Comparison of ENCODE assay signal across 10 mouse cellular contexts in the genomic region with DNA sequence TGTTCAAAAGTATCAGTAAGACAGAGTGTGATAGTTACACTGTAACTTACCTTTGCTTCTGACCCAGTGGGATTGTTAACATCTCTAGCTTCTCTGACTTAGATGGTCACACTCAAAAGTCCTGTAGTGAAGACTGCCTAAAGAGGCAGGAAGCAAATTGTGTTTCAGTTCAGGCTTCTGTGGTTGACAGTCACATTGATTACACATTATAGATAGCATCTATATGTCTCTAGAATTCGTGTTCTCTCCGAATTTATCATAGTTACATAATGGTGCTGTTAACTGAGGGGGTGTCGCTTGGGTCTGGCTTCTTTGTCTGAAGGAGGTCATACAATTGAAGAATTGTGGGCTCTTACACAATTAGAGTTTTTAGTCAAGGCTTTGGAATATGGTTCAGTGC. TPM values are rescaled to one million over a fixed set of nuclear protein-coding genes. Genes with fewer than 3 reads are reported as not detected.
DNase-seq lines count a peak whose midpoint lies in the region; ATAC-seq and TF ChIP-seq lines count a peak whose summit lies in the region.
"Had no signal": no experiment of that assay in that cellular context is flagged by ENCODE, and none has a peak within 500 bp of the region (broad histone marks: within the 10 kb centered on the region; RNA-seq: fewer than 3 reads in every experiment).

No protein-coding gene starts in this region.

- H3K9ac ChIP-seq in lung, embryonic 16.5 days (ENCODE audit: low read length): peak overlapping the region; percentile 63
- H3K9ac ChIP-seq in forebrain, embryonic 12.5 days: peak overlapping the region; percentile 100
- peak overlapping the region; percentile 97 for H3K9ac ChIP-seq in limb, embryonic 14.5 days (ENCODE audit: low read depth, low read length, severe bottlenecking)
- no peak overlapping the region for H3K9ac ChIP-seq in stomach, embryonic 15.5 days

- WGBS in lung, embryonic 16.5 days: 29% methylated on average over 3 of the region's 3 CpGs
- 61% methylated on average over 3 of the region's 3 CpGs for WGBS in forebrain, embryonic 12.5 days
- 66% methylated on average over 3 of the region's 3 CpGs for WGBS in limb, embryonic 14.5 days
- 36% methylated on average over 3 of the region's 3 CpGs for WGBS in stomach, embryonic 15.5 days

- no peak for DNase-seq in lung, postnatal 4 days
- DNase-seq in limb, embryonic 14.5 days (ENCODE audit: low spot score): no peak
- no peak for DNase-seq in gastrocnemius, adult 8-10 months (ENCODE audit: low spot score in 2 of 2)
- DNase-seq in gastrocnemius, postnatal 14 days: no peak
- DNase-seq in right cerebral cortex, postnatal 4 days: no peak
- DNase-seq: right cerebral cortex, postnatal 25 days had no signal

- no peak for TF ChIP-seq POLR2A in limb, embryonic 14.5 days (IDR thresholded peaks at IDR 0.05; ENCODE audit: borderline replicate concordance, extremely low read depth, insufficient read depth, insufficient read length)

- peaks cover 19% of the 10 kb centered on the region for H3K4me1 ChIP-seq in lung, embryonic 16.5 days (replicated peaks; ENCODE audit: control insufficient read depth, insufficient read depth, low read length)
- peaks cover 32% of the 10 kb centered on the region for H3K4me1 ChIP-seq in forebrain, embryonic 12.5 days
- H3K4me1 ChIP-seq in limb, embryonic 14.5 days (ENCODE audit: control insufficient read depth, insufficient read depth, low read length): peaks cover 18% of the 10 kb centered on the region
- peaks cover 24% of the 10 kb centered on the region; the same call in 1 of the 2 replicates for H3K4me1 ChIP-seq in stomach, embryonic 15.5 days

- H3K27me3 ChIP-seq in lung, embryonic 16.5 days (ENCODE audit: control insufficient read depth, insufficient read depth, low read depth, low read length): no peaks in the 10 kb centered on the region
- H3K27me3 ChIP-seq in forebrain, embryonic 12.5 days: no peaks in the 10 kb centered on the region
- no peaks in the 10 kb centered on the region for H3K27me3 ChIP-seq in limb, embryonic 14.5 days (ENCODE audit: control insufficient read depth, insufficient read depth, low read length)
- H3K27me3 ChIP-seq in stomach, embryonic 15.5 days (replicated peaks): no peaks in the 10 kb centered on the region

- H3K4me3 ChIP-seq in lung, embryonic 16.5 days (ENCODE audit: low read length): peak overlapping the region; percentile 84
- H3K4me3 ChIP-seq in forebrain, embryonic 12.5 days (replicated peaks): peak overlapping the region; percentile 98
- H3K4me3 ChIP-seq in limb, embryonic 14.5 days (replicated peaks; ENCODE audit: low read length): peak overlapping the region; percentile 66
- peak overlapping the region; percentile 67 for H3K4me3 ChIP-seq in stomach, embryonic 15.5 days (replicated peaks)

- peaks cover 6% of the 10 kb centered on the region for H3K36me3 ChIP-seq in lung, embryonic 16.5 days (ENCODE audit: control insufficient read depth, insufficient read depth, low read length)
- H3K36me3 ChIP-seq in forebrain, embryonic 12.5 days (replicated peaks): peaks cover 33% of the 10 kb centered on the region
- peaks cover 38% of the 10 kb centered on the region for H3K36me3 ChIP-seq in limb, embryonic 14.5 days (ENCODE audit: control insufficient read depth, insufficient read depth, low read length)
- peaks cover 10% of the 10 kb centered on the region; the same call in 1 of the 2 replicates for H3K36me3 ChIP-seq in stomach, embryonic 15.5 days

- H3K9me3 ChIP-seq in lung, embryonic 16.5 days (ENCODE audit: control insufficient read depth, low read length): no peaks in the 10 kb centered on the region
- H3K9me3 ChIP-seq in forebrain, embryonic 12.5 days: no peaks in the 10 kb centered on the region
- H3K9me3 ChIP-seq in limb, embryonic 14.5 days (ENCODE audit: control insufficient read depth, low read length): no peaks in the 10 kb centered on the region
- no peaks in the 10 kb centered on the region for H3K9me3 ChIP-seq in stomach, embryonic 15.5 days

- H3K27ac ChIP-seq in lung, embryonic 16.5 days (ENCODE audit: low read length): no peak overlapping the region
- H3K27ac ChIP-seq in forebrain, embryonic 12.5 days: no peak overlapping the region
- H3K27ac ChIP-seq in limb, embryonic 14.5 days (replicated peaks; ENCODE audit: low read depth, low read length): no peak overlapping the region
- no peak overlapping the region for H3K27ac ChIP-seq in stomach, embryonic 15.5 days

- ATAC-seq in lung, embryonic 16.5 days (ENCODE audit: low read depth): no peak
- no peak for ATAC-seq in forebrain, embryonic 12.5 days (ENCODE audit: low FRiP score)
- no peak for ATAC-seq in limb, embryonic 14.5 days (ENCODE audit: low FRiP score, low read depth)
- ATAC-seq in stomach, embryonic 15.5 days (ENCODE audit: insufficient read depth, low FRiP score, low read depth): no peak

- intact Hi-C loops in gastrocnemius, postnatal 14 days (cut with DNase I; ENCODE audit: low total_unique reads): no loop called here

- H3K4me2 ChIP-seq in lung, embryonic 16.5 days (ENCODE audit: low read depth, low read length): peak overlapping the region; percentile 70
- peak overlapping the region; percentile 67 for H3K4me2 ChIP-seq in forebrain, embryonic 12.5 days
- H3K4me2 ChIP-seq in limb, embryonic 14.5 days (replicated peaks; ENCODE audit: low read depth, low read length, severe bottlenecking): peak overlapping the region; percentile 66
- H3K4me2 ChIP-seq in stomach, embryonic 15.5 days: peak overlapping the region; percentile 65

RNA-seq across cellular contexts. Expression of a gene that starts 1.5 kb away (rescaled TPM):
- 1.9 and 2.0 TPM in 2 replicates for polyA plus RNA-seq in lung, embryonic 16.5 days (2015; fragmentation: Nextera tagmentation; extraction: Ambion mirVana)
- polyA plus RNA-seq in forebrain, embryonic 12.5 days (2016; fragmentation: Nextera tagmentation; extraction: Ambion mirVana): 2.9 and 3.6 TPM in 2 replicates
- polyA plus RNA-seq in limb, embryonic 14.5 days (2012; rRNA removed): 4.1 and 4.8 TPM in 2 replicates
- 1.7 and 2.9 TPM in 2 replicates for polyA plus RNA-seq in limb, embryonic 14.5 days (2014; fragmentation: Nextera tagmentation; extraction: Ambion mirVana)
- 1.6 and 2.3 TPM in 2 replicates for polyA plus RNA-seq in stomach, embryonic 15.5 days (2015; fragmentation: Nextera tagmentation; extraction: Ambion mirVana)
- total RNA-seq in gastrocnemius, adult 8-10 months (2022): 1 to 10 TPM; 1.4 to 3.1 (median 2.2) TPM
- 1 to 10 TPM; 2.1 to 2.4 TPM for total RNA-seq in gastrocnemius, postnatal 14 days (2021)

RNA-seq across cellular contexts. Expression of a gene that starts 1.5 kb away (rescaled TPM):
- polyA plus RNA-seq in lung, embryonic 16.5 days (2015; fragmentation: Nextera tagmentation; extraction: Ambion mirVana): 806 and 902 TPM in 2 replicates
- polyA plus RNA-seq in forebrain, embryonic 12.5 days (2016; fragmentation: Nextera tagmentation; extraction: Ambion mirVana): 416 and 432 TPM in 2 replicates
- polyA plus RNA-seq in limb, embryonic 14.5 days (2012; rRNA removed): 395 and 416 TPM in 2 replicates
- polyA plus RNA-seq in limb, embryonic 14.5 days (2014; fragmentation: Nextera tagmentation; extraction: Ambion mirVana): 523 and 526 TPM in 2 replicates
- 742 and 872 TPM in 2 replicates for polyA plus RNA-seq in stomach, embryonic 15.5 days (2015; fragmentation: Nextera tagmentation; extraction: Ambion mirVana)
- total RNA-seq in gastrocnemius, adult 8-10 months (2022): 10 to 100 TPM; 24.3 to 35.0 (median 30.9) TPM
- total RNA-seq in gastrocnemius, postnatal 14 days (2021): 10 to 100 TPM; 64.0 to 86.2 TPM

RNA-seq across cellular contexts. Expression of a gene that starts 28.1 kb away (rescaled TPM):
- polyA plus RNA-seq in lung, embryonic 16.5 days (2015; fragmentation: Nextera tagmentation; extraction: Ambion mirVana): not detected in 2 replicates
- polyA plus RNA-seq in forebrain, embryonic 12.5 days (2016; fragmentation: Nextera tagmentation; extraction: Ambion mirVana): not detected in 2 replicates
- polyA plus RNA-seq in limb, embryonic 14.5 days (2012; rRNA removed): 0.01 TPM in 2 replicates
- polyA plus RNA-seq in limb, embryonic 14.5 days (2014; fragmentation: Nextera tagmentation; extraction: Ambion mirVana): not detected in 2 replicates
- not detected in 2 replicates for polyA plus RNA-seq in stomach, embryonic 15.5 days (2015; fragmentation: Nextera tagmentation; extraction: Ambion mirVana)
- total RNA-seq in gastrocnemius, adult 8-10 months (2022): not detected
- not detected for total RNA-seq in gastrocnemius, postnatal 14 days (2021)
- total RNA-seq: hematopoietic stem cell, adult 5-6 weeks had no signal

RNA-seq across cellular contexts. Expression of a gene that starts 29.0 kb away (rescaled TPM):
- polyA plus RNA-seq in lung, embryonic 16.5 days (2015; fragmentation: Nextera tagmentation; extraction: Ambion mirVana): 8.0 and 11.1 TPM in 2 replicates
- polyA plus RNA-seq in forebrain, embryonic 12.5 days (2016; fragmentation: Nextera tagmentation; extraction: Ambion mirVana): 6.9 and 12.4 TPM in 2 replicates
- 3.0 and 4.8 TPM in 2 replicates for polyA plus RNA-seq in limb, embryonic 14.5 days (2012; rRNA removed)
- polyA plus RNA-seq in limb, embryonic 14.5 days (2014; fragmentation: Nextera tagmentation; extraction: Ambion mirVana): 6.3 and 8.2 TPM in 2 replicates
- polyA plus RNA-seq in stomach, embryonic 15.5 days (2015; fragmentation: Nextera tagmentation; extraction: Ambion mirVana): 10.1 and 10.9 TPM in 2 replicates
- not detected for total RNA-seq in gastrocnemius, adult 8-10 months (2022)
- total RNA-seq in gastrocnemius, postnatal 14 days (2021): not detected
- total RNA-seq: hematopoietic stem cell, adult 5-6 weeks had no signal

RNA-seq across cellular contexts. Expression of a gene that starts 33.9 kb away (rescaled TPM):
- 430 and 509 TPM in 2 replicates for polyA plus RNA-seq in lung, embryonic 16.5 days (2015; fragmentation: Nextera tagmentation; extraction: Ambion mirVana)
- 456 and 479 TPM in 2 replicates for polyA plus RNA-seq in forebrain, embryonic 12.5 days (2016; fragmentation: Nextera tagmentation; extraction: Ambion mirVana)
- 459 and 792 TPM in 2 replicates for polyA plus RNA-seq in limb, embryonic 14.5 days (2012; rRNA removed)
- 635 and 646 TPM in 2 replicates for polyA plus RNA-seq in limb, embryonic 14.5 days (2014; fragmentation: Nextera tagmentation; extraction: Ambion mirVana)
- 449 and 538 TPM in 2 replicates for polyA plus RNA-seq in stomach, embryonic 15.5 days (2015; fragmentation: Nextera tagmentation; extraction: Ambion mirVana)
- 100 to 1,000 TPM; 236 to 312 (median 279) TPM for total RNA-seq in gastrocnemius, adult 8-10 months (2022)
- 100 to 1,000 TPM; 363 to 364 TPM for total RNA-seq in gastrocnemius, postnatal 14 days (2021)
